Mouse (Mus musculus) stomach, postnatal 0 days (tissue): ENCODE measurements around the gene Mcidas. TPM values are rescaled to one million over a fixed set of nuclear protein-coding genes. Genes with fewer than 3 reads are reported as not detected.
"Not testable (repeated sequence)": the region's sequence is repeated elsewhere in the genome, so short reads cannot be mapped to it uniquely, and the experiment has no call there.

Source experiments
- ATAC-seq: fragments of 200-750 bp; cut with Nextera tagmentation; 2 replicates; pipeline ENCODE4 v1.8.0; 2017; ENCODE audit not compliant: low FRiP score, low TSS enrichment
- DNase-seq: peaks from one replicate; pipeline ENCODE4 v3.0.0-alpha.2; 2016; ENCODE audit warnings: low spot score
- H3K27ac ChIP-seq: fragments of 300-500 bp; sonication (generic); replicated peaks from 2 replicates; pipeline ENCODE4 v1.5.1; 2014; ENCODE audit warnings: mild to moderate bottlenecking, control low read depth
- H3K27me3 ChIP-seq: fragments of 300-500 bp; sonication (generic); 2 replicates; pipeline ENCODE4 v1.6.1; 2014; ENCODE audit warnings: low read length; ENCODE audit not compliant: control insufficient read depth, insufficient read depth
- H3K36me3 ChIP-seq: fragments of 300-500 bp; sonication (generic); 2 replicates; pipeline ENCODE4 v1.6.1; 2014; ENCODE audit warnings: low read length, mixed read lengths; ENCODE audit not compliant: control insufficient read depth, insufficient read depth
- H3K4me1 ChIP-seq: fragments of 300-500 bp; sonication (generic); replicated peaks from 2 replicates; pipeline ENCODE4 v1.6.1; 2014; ENCODE audit warnings: antibody characterized with exemption; ENCODE audit not compliant: control insufficient read depth, insufficient read depth
- H3K4me2 ChIP-seq: fragments of 300-500 bp; sonication (generic); replicated peaks from 2 replicates; pipeline ENCODE4 v1.6.1; 2014; ENCODE audit warnings: low read depth, mild to moderate bottlenecking, control low read depth, moderate library complexity
- H3K4me3 ChIP-seq: fragments of 300-500 bp; sonication (generic); 2 replicates; pipeline ENCODE4 v1.5.1; 2014; ENCODE audit warnings: low read depth, low read length, control low read depth
- H3K9ac ChIP-seq: fragments of 300-500 bp; sonication (generic); 2 replicates; pipeline ENCODE4 v1.6.1; 2014; ENCODE audit warnings: mild to moderate bottlenecking, low read length, control low read depth, mixed read lengths
- H3K9me3 ChIP-seq: fragments of 300-500 bp; sonication (generic); 2 replicates; pipeline ENCODE4 v1.6.1; 2016; ENCODE audit warnings: low read length; ENCODE audit not compliant: control insufficient read depth
- CTCF ChIP-seq: IDR thresholded peaks from 2 replicates; pipeline ENCODE4 v1.5.1; 2016; ENCODE audit warnings: antibody characterized with exemption, low read depth, mild to moderate bottlenecking, moderate library complexity
- EP300 ChIP-seq: optimal IDR thresholded peaks from 2 replicates; pipeline ENCODE3; 2016; ENCODE audit warnings: antibody characterized with exemption
- WGBS: fragments of 180-500 bp; shearing (Covaris S2); extraction: QIAGEN DNeasy Blood & Tissue Kit; methylation state at CpG from one replicate; pipeline ENCODE4 v1.1.7; 2014; 5-methylcytosine and 5-hydroxymethylcytosine counted together
- polyA plus RNA-seq: library from polyadenylated mRNA; unstranded; fragments of >200 nt; fragmentation: Nextera tagmentation; extraction: Ambion mirVana; gene quantifications from 2 replicates; pipeline ENCODE4 v1.2.1, GENCODE M21; 2015

Mcidas gene
- polyA plus RNA-seq, 1 experiment from 2014 or later = 0.11 TPM

- H3K4me3 ChIP-seq = no peak overlapping the region
- WGBS = 77% methylated on average over 6 of the region's 6 CpGs
- H3K36me3 ChIP-seq = no peaks in the 10 kb centered on the region
- H3K9ac ChIP-seq = no peak overlapping the region
- no peak for TF ChIP-seq CTCF
- no peak for TF ChIP-seq EP300
- ATAC-seq (no peak), DNase-seq (no peak)
- H3K27ac ChIP-seq = no peak overlapping the region
- peaks cover 11% of the 10 kb centered on the region; the same call in 1 of the 2 replicates for H3K4me1 ChIP-seq
- H3K9me3 ChIP-seq = no peaks in the 10 kb centered on the region
- H3K27me3 ChIP-seq = peaks cover 18% of the 10 kb centered on the region
- no peak overlapping the region for H3K4me2 ChIP-seq
These were observed 3.7 kb downstream of the Mcidas start for GRCm38 (mm10) chr13:112997369-112997768.

GRCm38 (mm10) chr13:112998427-112999201, 5.0 kb downstream of the Mcidas start:
- Histone ChIP-seq H3K9ac (peak overlapping the region; percentile 45; the same call in 1 of the 2 replicates), H3K4me2 (peak overlapping the region; percentile 77), H3K27ac (no peak overlapping the region), H3K4me3 (peak overlapping the region; percentile 39), H3K4me1 (peaks cover 9% of the 10 kb centered on the region; the same call in 1 of the 2 replicates), H3K36me3 (no peaks in the 10 kb centered on the region), H3K9me3 (no peaks in the 10 kb centered on the region), H3K27me3 (peaks cover 16% of the 10 kb centered on the region)
- peak; percentile 62 for DNase-seq
- peak; percentile 58; the same call in 1 of the 2 replicates for ATAC-seq
- under 1% methylated on average over 46 of the region's 46 CpGs for WGBS
- no peak for TF ChIP-seq CTCF
- no peak for TF ChIP-seq EP300

DNA sequence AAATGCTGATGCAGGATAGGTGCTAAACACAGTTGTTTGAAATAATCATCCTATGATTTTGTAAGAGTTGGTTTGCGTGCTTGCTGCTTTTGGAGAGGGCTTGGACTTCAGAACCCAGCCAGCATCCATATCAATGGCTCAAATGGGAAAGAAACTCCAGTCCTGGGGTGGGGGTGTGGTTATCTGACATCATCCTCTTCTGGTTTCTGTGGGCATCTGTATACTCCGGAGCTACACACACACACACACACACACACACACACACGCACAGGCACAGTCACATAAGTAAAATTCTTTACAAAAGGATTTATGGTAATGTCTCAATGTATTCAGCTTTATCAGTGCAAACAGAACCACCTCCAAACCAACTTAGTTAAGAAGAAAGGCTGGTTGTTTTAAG, 6.4 kb downstream of the Mcidas start:
- no peak overlapping the region for H3K4me2 ChIP-seq
- 53% methylated on average over 3 of the region's 3 CpGs for WGBS

DNA sequence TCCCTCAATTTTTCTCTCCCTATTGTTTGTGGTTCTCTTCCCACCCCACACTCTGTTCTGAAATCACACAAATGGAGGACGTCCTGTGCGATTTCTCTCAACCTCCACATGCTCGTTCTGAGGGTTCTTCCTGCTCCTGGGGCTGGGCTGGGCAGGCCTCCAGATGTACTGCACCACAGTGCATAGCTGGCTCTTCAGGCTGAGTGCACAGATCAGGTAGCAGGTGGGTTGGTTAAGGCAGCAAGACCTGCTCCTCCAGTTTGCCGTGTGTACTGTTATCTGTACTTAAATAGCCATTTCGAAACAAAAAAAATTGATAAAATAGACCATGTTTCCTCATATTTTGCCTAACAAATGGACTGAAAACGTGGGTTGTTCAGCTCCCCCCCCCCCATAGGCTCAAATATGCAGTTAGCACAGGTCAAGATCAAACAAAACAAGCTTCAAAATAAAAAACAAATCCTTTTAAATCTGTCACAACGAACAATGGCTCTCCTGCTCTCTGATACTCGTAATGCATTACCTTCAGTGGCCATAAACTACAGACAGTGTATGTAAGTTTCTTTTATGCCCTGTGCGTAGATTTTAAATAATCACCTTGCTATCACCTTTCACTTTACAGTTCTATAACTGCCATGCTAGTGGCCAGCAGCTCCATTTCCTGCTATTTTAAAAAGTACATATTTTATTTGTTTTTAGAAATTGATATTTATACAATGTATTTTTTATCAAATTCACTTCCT, 7.1 kb downstream of the Mcidas start:
- H3K27ac ChIP-seq = no peak overlapping the region; the same call in 1 of the 2 replicates
- TF ChIP-seq CTCF (no peak), EP300 (no peak)
- H3K4me1 ChIP-seq = peaks cover 4% of the 10 kb centered on the region; the same call in 1 of the 2 replicates
- no peaks in the 10 kb centered on the region for H3K9me3 ChIP-seq
- peak; percentile 93 for ATAC-seq
- no peaks in the 10 kb centered on the region for H3K36me3 ChIP-seq
- H3K4me2 ChIP-seq = peak overlapping the region; percentile 26; the same call in 1 of the 2 replicates
- 53% methylated on average over 9 of the region's 9 CpGs for WGBS
- H3K9ac ChIP-seq = no peak overlapping the region
- no peak overlapping the region for H3K4me3 ChIP-seq
- peaks cover 12% of the 10 kb centered on the region; the same call in 1 of the 2 replicates for H3K27me3 ChIP-seq
- peak; percentile 82 for DNase-seq

More for the DNA sequence above, 6.4 kb downstream of the Mcidas start:
- Histone ChIP-seq H3K4me1 (peaks cover 4% of the 10 kb centered on the region; the same call in 1 of the 2 replicates), H3K9me3 (no peaks in the 10 kb centered on the region), H3K27ac (no peak overlapping the region; the same call in 1 of the 2 replicates), H3K27me3 (peaks cover 12% of the 10 kb centered on the region; the same call in 1 of the 2 replicates), H3K4me3 (no peak overlapping the region), H3K36me3 (no peaks in the 10 kb centered on the region), H3K9ac (no peak overlapping the region)
- ATAC-seq (peak; percentile 30; the same call in 1 of the 2 replicates), DNase-seq (no peak)
- TF ChIP-seq CTCF = no peak
- no peak for TF ChIP-seq EP300

DNA sequence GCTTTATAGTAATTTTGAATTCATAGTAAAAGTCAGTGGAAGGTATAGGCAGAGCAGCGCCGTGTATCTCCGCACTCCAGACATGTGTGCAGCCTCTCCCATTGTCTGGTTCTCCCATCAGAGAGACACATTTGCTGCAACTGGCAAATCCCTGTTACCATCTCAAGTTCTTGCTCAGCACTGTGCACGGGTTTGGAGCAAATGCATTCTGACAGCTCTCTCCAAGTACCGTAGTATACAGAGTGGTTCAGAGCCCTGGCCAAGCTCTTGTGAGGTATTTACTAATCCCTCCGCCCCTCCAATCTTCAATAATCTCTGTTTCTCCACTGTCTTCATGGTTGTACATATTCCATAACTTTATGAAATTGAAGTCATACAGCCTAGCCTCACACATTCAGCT, 19.0 kb downstream of the Mcidas start:
- H3K4me2 ChIP-seq = peak overlapping the region; percentile 44
- TF ChIP-seq CTCF = no peak
- TF ChIP-seq EP300 = no peak
- no peak for ATAC-seq

GRCm38 (mm10) chr13:113013174-113013953, 19.7 kb downstream of the Mcidas start:
- H3K27ac ChIP-seq, H3K9ac ChIP-seq, H3K4me1 ChIP-seq, H3K9me3 ChIP-seq, H3K36me3 ChIP-seq, H3K27me3 ChIP-seq: not testable (repeated sequence)
- peak overlapping the region; percentile 39 for H3K4me3 ChIP-seq
- DNase-seq (peak; percentile 42), ATAC-seq (peak; percentile 45; the same call in 1 of the 2 replicates)
- 31% methylated on average over 19 of the region's 20 CpGs for WGBS
- H3K4me2 ChIP-seq = peak overlapping the region; percentile 44

More for the DNA sequence above, 19.0 kb downstream of the Mcidas start:
- H3K9me3 ChIP-seq = no peaks in the 10 kb centered on the region
- H3K4me1 ChIP-seq = no peaks in the 10 kb centered on the region
- no peak overlapping the region for H3K9ac ChIP-seq
- H3K4me3 ChIP-seq = peak overlapping the region; percentile 39
- DNase-seq = no peak
- WGBS = 78% methylated on average over 6 of the region's 6 CpGs
- H3K36me3 ChIP-seq = no peaks in the 10 kb centered on the region
- no peak overlapping the region for H3K27ac ChIP-seq
- no peaks in the 10 kb centered on the region for H3K27me3 ChIP-seq
